Mouse (Mus musculus): ENCODE results near the gene Hook2.

Hook2 gene

GRCm38 (mm10) chr8:84990349-84990748 lies at the start of gene Hook2:
Hook2 (plus strand) TSS chr8:84990603.
- peak; percentile 98 for DNase-seq (ENCODE audit: low spot score in 2 of 2)

- no peak for DNase-seq (ENCODE audit: low spot score in 2 of 2)
These were observed 46.7 kb upstream of the Hook2 start for GRCm38 (mm10) chr8:84943699-84944098.

- DNase-seq (ENCODE audit: low spot score in 2 of 2): peak; percentile 88 to 91
These were observed 45.8 kb upstream of the Hook2 start for GRCm38 (mm10) chr8:84944478-84945160.

GRCm38 (mm10) chr8:84945235-84945632 lies 45.2 kb upstream of the Hook2 start:
- DNase-seq (ENCODE audit: low spot score in 2 of 2): peak; percentile 90 to 94

- peak; percentile 78 to 80 for DNase-seq (ENCODE audit: low spot score in 2 of 2)
These were observed 44.5 kb upstream of the Hook2 start for GRCm38 (mm10) chr8:84945633-84946527.

GRCm38 (mm10) chr8:84946528-84947240 lies 43.7 kb upstream of the Hook2 start, which contains the start of gene Rtbdn:
Rtbdn (plus strand) TSS chr8:84946991.
- DNase-seq (ENCODE audit: low spot score in 2 of 2): peak; percentile 45 to 75

GRCm38 (mm10) chr8:84947241-84947545 lies 43.2 kb upstream of the Hook2 start:
- no peak for DNase-seq (ENCODE audit: low spot score in 2 of 2)

- DNase-seq (ENCODE audit: low spot score in 2 of 2): no peak
These were observed 40.6 kb upstream of the Hook2 start for GRCm38 (mm10) chr8:84949753-84950152.

- no peak for DNase-seq (ENCODE audit: low spot score in 2 of 2)
These were observed 37.7 kb upstream of the Hook2 start for GRCm38 (mm10) chr8:84952612-84953255.

- peak; percentile 77 to 83 for DNase-seq (ENCODE audit: low spot score in 2 of 2)
These were observed 33.6 kb upstream of the Hook2 start for GRCm38 (mm10) chr8:84956768-84957167.

- DNase-seq (ENCODE audit: low spot score in 2 of 2): no peak
These were observed 30.6 kb upstream of the Hook2 start for GRCm38 (mm10) chr8:84959811-84960210.

- DNase-seq (ENCODE audit: low spot score in 2 of 2): no peak
These were observed 26.5 kb upstream of the Hook2 start for GRCm38 (mm10) chr8:84963952-84964351.

GRCm38 (mm10) chr8:84965731-84966291 lies 24.6 kb upstream of the Hook2 start:
- DNase-seq (ENCODE audit: low spot score in 2 of 2): peak; percentile 97 to 98

GRCm38 (mm10) chr8:84966603-84967002 lies 23.8 kb upstream of the Hook2 start:
- DNase-seq (ENCODE audit: low spot score in 2 of 2): no peak

GRCm38 (mm10) chr8:84967532-84968304 lies 22.7 kb upstream of the Hook2 start:
- no peak for DNase-seq (ENCODE audit: low spot score in 2 of 2)

GRCm38 (mm10) chr8:84968650-84969049 lies 21.8 kb upstream of the Hook2 start:
- DNase-seq (ENCODE audit: low spot score in 2 of 2): no peak

GRCm38 (mm10) chr8:84969241-84970134 lies 20.9 kb upstream of the Hook2 start, which contains the start of the genes Gm49661, Prdx2 and Rnaseh2a:
Gm49661 (minus strand) TSS chr8:84969433.
Prdx2 (plus strand) TSS chr8:84969587.
Rnaseh2a (minus strand) TSS chr8:84969767.
- peak; percentile 86 to 87 for DNase-seq (ENCODE audit: low spot score in 2 of 2)

GRCm38 (mm10) chr8:84970135-84970790 lies 20.1 kb upstream of the Hook2 start:
- no peak for DNase-seq (ENCODE audit: low spot score in 2 of 2)

GRCm38 (mm10) chr8:84970913-84971312 lies 19.5 kb upstream of the Hook2 start:
- no peak for DNase-seq (ENCODE audit: low spot score in 2 of 2)

All from right cerebral cortex, postnatal 10 days (tissue).